Mouse (Mus musculus): ENCODE data around the gene Gm6377.

The Gm6377 gene

GRCm38 (mm10) chrX:109196468-109196867, at the start of gene Gm6377:
TSS of gene Gm6377 (plus strand) at chrX:109196756.
- no peak for DNase-seq (ENCODE audit: low read depth in 2 of 2, low spot score in 2 of 2)

- DNase-seq (ENCODE audit: low read depth in 2 of 2, low spot score in 2 of 2): no peak
Observed at GRCm38 (mm10) chrX:109147108-109147507, 49.4 kb upstream of the Gm6377 start.

GRCm38 (mm10) chrX:109151228-109151627, 45.3 kb upstream of the Gm6377 start:
- DNase-seq (ENCODE audit: low read depth in 2 of 2, low spot score in 2 of 2): no peak

- DNase-seq (ENCODE audit: low read depth in 2 of 2, low spot score in 2 of 2): no peak
Observed at GRCm38 (mm10) chrX:109160326-109160725, 36.2 kb upstream of the Gm6377 start.

- DNase-seq (ENCODE audit: low read depth in 2 of 2, low spot score in 2 of 2): no peak
Observed at GRCm38 (mm10) chrX:109160901-109161300, 35.7 kb upstream of the Gm6377 start.

GRCm38 (mm10) chrX:109175038-109175437, 21.5 kb upstream of the Gm6377 start:
- no peak for DNase-seq (ENCODE audit: low read depth in 2 of 2, low spot score in 2 of 2)

- DNase-seq (ENCODE audit: low read depth in 2 of 2, low spot score in 2 of 2): no peak
Observed at GRCm38 (mm10) chrX:109175470-109175869, 21.1 kb upstream of the Gm6377 start.

- DNase-seq (ENCODE audit: low read depth in 2 of 2, low spot score in 2 of 2): no peak
Observed at GRCm38 (mm10) chrX:109184706-109185478, 11.7 kb upstream of the Gm6377 start.

GRCm38 (mm10) chrX:109189607-109190006, 6.9 kb upstream of the Gm6377 start:
- no peak for DNase-seq (ENCODE audit: low read depth in 2 of 2, low spot score in 2 of 2)

- DNase-seq (ENCODE audit: low read depth in 2 of 2, low spot score in 2 of 2): no peak
Observed at GRCm38 (mm10) chrX:109190969-109191368, 5.6 kb upstream of the Gm6377 start.

GRCm38 (mm10) chrX:109191436-109191835, 5.1 kb upstream of the Gm6377 start:
- no peak for DNase-seq (ENCODE audit: low read depth in 2 of 2, low spot score in 2 of 2)

GRCm38 (mm10) chrX:109207843-109208242, 11.3 kb downstream of the Gm6377 start:
- no peak for DNase-seq (ENCODE audit: low read depth in 2 of 2, low spot score in 2 of 2)

GRCm38 (mm10) chrX:109228720-109229119, 32.2 kb downstream of the Gm6377 start:
- DNase-seq (ENCODE audit: low read depth in 2 of 2, low spot score in 2 of 2): no peak

GRCm38 (mm10) chrX:109235383-109236036, 39.0 kb downstream of the Gm6377 start:
- no peak for DNase-seq (ENCODE audit: low read depth in 2 of 2, low spot score in 2 of 2)

- no peak for DNase-seq (ENCODE audit: low read depth in 2 of 2, low spot score in 2 of 2)
Observed at GRCm38 (mm10) chrX:109238163-109238562, 41.6 kb downstream of the Gm6377 start.

Measured in CD8-positive naive resting alpha-beta T cell, adult 2 months (primary cell).